Mouse (Mus musculus): Measurements from ENCODE around the gene Tnpo3. TPM values are rescaled to one million over a fixed set of nuclear protein-coding genes. Genes with fewer than 3 reads are reported as not detected.
A peak's percentile ranks its signal among the peaks of the same experiment; 100 is the strongest.

The Tnpo3 gene
- total and polyA plus RNA-seq, 3 experiments: 64.9 to 148 (median 139) TPM

DNA sequence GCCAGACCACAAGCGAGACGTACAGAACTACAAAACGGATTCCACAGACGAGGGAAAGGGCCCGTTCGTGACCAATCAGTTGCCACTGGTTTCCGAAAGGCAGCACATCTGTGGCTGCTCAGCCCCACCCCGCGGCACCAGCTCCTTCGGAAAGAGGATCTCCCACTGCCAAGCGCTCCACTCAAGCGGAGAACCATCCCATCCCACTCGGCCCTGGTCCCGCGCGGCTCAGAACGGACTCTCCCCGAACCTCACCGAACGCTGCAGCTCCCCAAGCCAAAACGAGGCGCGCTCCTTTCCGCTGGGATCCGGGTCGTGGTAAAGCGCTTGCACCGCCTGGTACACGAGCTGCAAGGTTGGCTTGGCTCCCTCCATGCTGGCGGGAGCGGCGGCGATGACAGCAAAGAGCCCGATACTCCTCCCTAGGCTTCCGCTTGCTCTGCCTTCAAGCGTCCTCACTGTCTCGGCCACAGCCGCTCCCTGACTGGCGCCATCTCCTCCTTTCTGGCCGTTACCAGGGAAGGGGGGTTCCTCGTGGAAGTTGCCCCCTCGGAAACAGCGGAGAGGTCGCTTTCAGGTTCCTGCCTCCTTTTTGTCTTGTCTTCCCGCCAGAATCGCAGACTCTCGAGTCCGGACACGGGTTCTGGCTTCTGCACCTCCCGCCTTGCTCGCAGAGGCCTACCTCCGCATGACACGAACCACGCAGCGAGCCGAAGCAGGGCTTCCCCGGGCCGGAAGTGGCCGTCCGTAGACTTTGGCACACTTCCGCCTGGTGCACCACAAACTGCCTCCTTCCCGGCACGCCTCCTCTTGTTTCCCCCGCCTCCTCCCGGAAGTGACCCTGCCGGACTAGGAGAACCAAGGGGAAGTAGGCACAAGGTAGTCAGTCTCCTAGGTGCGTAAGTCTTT lies at the start of gene Tnpo3 (continued):
- TF ChIP-seq EP300 (IDR thresholded peaks at IDR 0.05; ENCODE audit: low read depth in 1 of 2, low read length in 2 of 2) (peak in 1 of 2 experiments; percentile 13; a peak in 1 of 4 replicates), POLR2A (IDR thresholded peaks at IDR 0.05; ENCODE audit: control insufficient read depth in 1 of 2, insufficient read depth in 1 of 2, low read depth in 1 of 2, low read length in 2 of 2, poor library complexity in 1 of 2) (peak; percentile 46 to 88; a peak in 3 of 4 replicates), POLR2AphosphoS2 (IDR thresholded peaks at IDR 0.05; ENCODE audit: low read length) (peak; percentile 89), KAT2A (conservative IDR thresholded peaks at IDR 0.05; ENCODE audit: low read depth, low read length) (no peak; the same call in none of the 2 replicates), MAX (IDR thresholded peaks at IDR 0.05; ENCODE audit: low read length) (peak; percentile 33), MXI1 (IDR thresholded peaks at IDR 0.05; ENCODE audit: low read depth, low read length) (peak; percentile 72)

DNA sequence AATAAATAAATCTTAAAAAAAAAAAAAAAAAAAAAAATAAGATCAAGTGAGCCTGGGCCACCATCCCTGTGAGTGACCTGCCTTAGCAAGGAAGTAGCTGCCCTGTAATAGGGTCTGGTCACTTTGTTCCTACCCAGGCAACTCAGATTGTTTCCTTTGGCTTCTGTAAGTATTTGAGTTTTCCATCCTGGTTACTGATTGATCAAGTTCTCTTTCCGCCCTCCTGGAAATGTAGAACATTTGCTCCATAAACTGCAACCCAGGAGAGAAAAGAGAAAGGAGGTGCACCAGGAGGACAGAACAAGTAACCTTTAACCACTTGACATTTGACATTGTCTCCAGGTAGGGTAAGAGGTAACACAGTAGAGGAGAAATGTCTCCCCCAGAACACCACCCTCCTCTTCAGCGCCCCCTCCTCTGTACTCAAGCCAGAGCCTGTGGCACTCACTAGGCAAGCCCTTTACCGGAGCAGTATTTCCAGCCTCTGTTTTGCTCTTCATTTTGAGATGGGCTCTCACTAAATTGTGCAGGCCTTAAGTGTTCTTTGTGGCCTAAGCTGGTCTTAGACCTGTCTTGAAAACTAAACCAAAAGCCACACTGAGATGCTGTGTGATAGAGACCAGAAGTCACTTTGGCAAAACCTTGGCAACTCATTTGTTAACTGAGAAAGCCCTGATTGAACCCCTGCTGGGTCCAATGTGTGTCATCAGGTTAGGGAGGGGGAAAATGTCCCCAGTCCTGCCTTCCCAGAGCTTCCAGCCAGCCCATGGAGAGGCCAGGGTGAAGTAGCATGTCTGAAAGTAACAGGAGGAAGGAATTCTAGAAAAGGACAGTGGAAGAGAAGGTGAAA lies 49.2 kb upstream of the Tnpo3 start:
- Histone ChIP-seq H3K27ac (ENCODE audit: control insufficient read depth, low read depth, low read length) (no peak overlapping the region), H3K9ac (ENCODE audit: control insufficient read depth, low read depth, low read length, poor library complexity, severe bottlenecking) (no peak overlapping the region), H3K36me3 (ENCODE audit: control insufficient read depth in 1 of 2, insufficient read depth in 2 of 2, low read length in 2 of 2) (peaks cover 0 to 3% of the 10 kb centered on the region in 2 experiments; a peak in 1 of 4 replicates), H3K4me3 (ENCODE audit: control insufficient read depth in 1 of 2, insufficient read depth in 1 of 2, low read depth in 2 of 2, low read length in 2 of 2) (no peak overlapping the region), H3K27me3 (ENCODE audit: control insufficient read depth in 1 of 2, insufficient read depth in 2 of 2, low read length in 2 of 2) (peaks cover 1 to 3% of the 10 kb centered on the region in 2 experiments; a peak in 2 of 4 replicates), H3K79me2 (ENCODE audit: control insufficient read depth, insufficient read depth, low read length, poor library complexity) (no peaks in the 10 kb centered on the region), H3K4me1 (ENCODE audit: control insufficient read depth in 1 of 2, insufficient read depth in 2 of 2, low read length in 2 of 2) (peaks cover 3 to 7% of the 10 kb centered on the region in 2 experiments; a peak in 3 of 4 replicates), H3K9me3 (replicated peaks; ENCODE audit: insufficient read depth, low read length) (no peaks in the 10 kb centered on the region)
- TF ChIP-seq TBP (IDR thresholded peaks at IDR 0.05; ENCODE audit: low read depth, low read length) (no peak), ZKSCAN1 (IDR thresholded peaks at IDR 0.05; ENCODE audit: low read depth, low read length) (no peak), MYC (IDR thresholded peaks at IDR 0.05; ENCODE audit: low read depth, low read length) (no peak), BHLHE40 (IDR thresholded peaks at IDR 0.05; ENCODE audit: borderline replicate concordance, low read depth, low read length) (no peak), CTCF (IDR thresholded peaks at IDR 0.05 in 2 of 3, conservative IDR thresholded peaks at IDR 0.05 in 1 of 3; ENCODE audit: control insufficient read depth in 1 of 3, insufficient read depth in 1 of 3, low read depth in 2 of 3, low read length in 3 of 3, poor library complexity in 1 of 3, severe bottlenecking in 1 of 3) (no peak), POLR2AphosphoS5 (IDR thresholded peaks at IDR 0.05; ENCODE audit: borderline replicate concordance, low read depth, low read length) (no peak), TAL1 (IDR thresholded peaks at IDR 0.05; ENCODE audit: low read length) (no peak)
- DNase-seq (ENCODE audit: low read depth, low spot score): no peak

DNA sequence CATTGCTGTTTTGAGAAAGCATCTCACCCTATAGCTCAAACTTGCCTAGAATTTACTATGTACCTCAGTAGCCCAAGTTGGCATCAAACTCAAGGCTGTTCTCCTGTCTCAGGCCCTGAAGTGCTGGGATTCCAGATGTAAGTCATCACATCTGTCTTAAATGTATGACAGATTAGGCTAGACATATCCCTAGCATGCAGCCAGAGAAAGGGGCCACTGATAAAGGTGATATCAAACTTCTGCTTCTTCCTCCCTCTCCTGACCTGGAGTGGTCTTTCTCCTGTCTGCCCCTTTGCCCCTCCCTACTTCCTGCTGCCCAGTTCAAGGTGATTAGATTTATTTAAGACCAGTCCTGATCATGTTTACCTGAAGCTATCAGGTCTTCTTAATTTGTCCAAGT lies 43.6 kb upstream of the Tnpo3 start:
- TF ChIP-seq SMC3 (IDR thresholded peaks at IDR 0.05; ENCODE audit: low read depth, low read length) (no peak), EP300 (IDR thresholded peaks at IDR 0.05; ENCODE audit: low read depth in 1 of 2, low read length in 2 of 2) (peak; percentile 44 to 62), GATA1 (IDR thresholded peaks at IDR 0.05; ENCODE audit: low read depth, low read length) (peak; percentile 67), TCF12 (IDR thresholded peaks at IDR 0.05; ENCODE audit: low read depth, low read length) (0 out of 2 replicates have a peak, but pooled peaks have one; percentile 27), UBTF (IDR thresholded peaks at IDR 0.05; ENCODE audit: borderline replicate concordance, insufficient read depth, low read depth, low read length) (no peak)
- Histone ChIP-seq H3K9ac (ENCODE audit: control insufficient read depth, low read depth, low read length, poor library complexity, severe bottlenecking) (no peak overlapping the region), H3K9me3 (replicated peaks; ENCODE audit: insufficient read depth, low read length) (no peaks in the 10 kb centered on the region), H3K27me3 (ENCODE audit: control insufficient read depth in 1 of 2, insufficient read depth in 2 of 2, low read length in 2 of 2) (no peaks in the 10 kb centered on the region; a peak in 1 of 4 replicates), H3K27ac (ENCODE audit: control insufficient read depth, low read depth, low read length) (no peak overlapping the region), H3K36me3 (ENCODE audit: control insufficient read depth in 1 of 2, insufficient read depth in 2 of 2, low read length in 2 of 2) (peaks cover 0 to 5% of the 10 kb centered on the region in 2 experiments; a peak in 2 of 4 replicates), H3K4me1 (ENCODE audit: control insufficient read depth in 1 of 2, insufficient read depth in 2 of 2, low read length in 2 of 2) (peaks cover 6 to 15% of the 10 kb centered on the region in 2 experiments; a peak in 3 of 4 replicates), H3K79me2 (ENCODE audit: control insufficient read depth, insufficient read depth, low read length, poor library complexity) (no peaks in the 10 kb centered on the region), H3K4me3 (ENCODE audit: control insufficient read depth in 1 of 2, insufficient read depth in 1 of 2, low read depth in 2 of 2, low read length in 2 of 2) (no peak overlapping the region)
- peak; percentile 19 for DNase-seq (ENCODE audit: low read depth, low spot score)

Data from MEL (cell line).